Mouse (Mus musculus): Measurements from ENCODE around the gene Ntrk3.

DNA sequence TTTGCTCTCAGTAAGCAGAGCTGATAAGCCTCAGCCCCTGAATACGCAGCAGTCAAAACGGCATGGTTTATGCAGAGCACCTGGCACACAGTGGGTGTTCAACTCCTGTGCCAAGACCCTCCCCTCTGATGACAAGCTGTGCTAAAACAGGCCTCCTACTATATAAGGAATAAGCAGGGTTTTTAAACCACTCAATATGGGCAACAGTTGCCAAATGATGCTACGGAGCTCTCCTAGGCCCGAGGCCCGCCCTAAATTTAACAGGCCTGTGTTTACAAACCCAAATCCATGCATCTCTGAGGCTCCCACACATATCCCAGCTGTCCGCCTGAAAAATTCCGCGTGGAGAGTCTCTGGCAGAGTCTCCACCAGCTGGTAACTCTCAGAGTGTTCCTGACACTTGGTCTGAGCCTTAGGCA, 19.6 kb downstream of the Ntrk3 start:
- TF ChIP-seq CTCF (conservative IDR thresholded peaks at IDR 0.05; ENCODE audit: insufficient read depth, insufficient read length, low read depth, low read length) (no peak), POLR2A (IDR thresholded peaks at IDR 0.05; ENCODE audit: low read depth, low read length) (no peak)
